Mouse (Mus musculus): ENCODE data around the gene Gm37596. TPM values are rescaled to one million over a fixed set of nuclear protein-coding genes. Genes with fewer than 3 reads are reported as not detected.

Gene Gm37596
- not detected for polyA plus RNA-seq (2015; fragmentation: Illumina TruSeq; extraction: RNeasy Lipid Tissue Mini Kit (QIAGEN cat#74804); ENCODE audit: insufficient read depth, low replicate concordance)

GRCm38 (mm10) chr3:93692970-93693369, at the start of gene Gm37596:
Gene Gm37596, minus strand, starts transcription at chr3:93693070.

DNA sequence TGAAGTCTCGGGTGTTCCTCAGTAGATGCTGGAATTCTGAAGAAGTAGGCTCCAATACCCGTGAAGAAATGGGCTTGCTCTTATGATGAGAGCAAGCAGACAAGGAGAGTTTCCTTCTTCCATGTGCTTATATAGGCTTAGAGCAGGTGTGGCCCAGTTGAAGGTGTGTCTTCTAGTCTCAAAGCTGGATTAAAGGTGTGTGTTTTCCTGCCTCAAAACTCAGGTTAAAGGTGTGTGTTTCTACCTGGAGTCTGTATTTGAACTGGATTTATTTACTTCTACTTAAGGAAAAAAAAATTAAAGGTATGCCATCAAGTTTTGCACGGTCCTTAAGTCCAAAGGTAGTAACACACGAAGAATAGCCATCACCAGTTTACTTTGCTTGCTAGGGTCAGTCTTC, 16.7 kb downstream of the Gm37596 start, which contains the start of gene Tdpoz1:
Tdpoz1 (minus strand) TSS at position 101 of the 400 bp plus-strand sequence.

GRCm38 (mm10) chr3:93652586-93652985, 40.3 kb downstream of the Gm37596 start, which contains the start of gene Tdpoz2:
Gene Tdpoz2, minus strand, starts transcription at chr3:93652686.

Other genes with a start within 250 kb of the Gm37596 start
- gene Tchhl1, start 224.3 kb downstream of the Gm37596 start, polyA plus RNA-seq (2015; fragmentation: Illumina TruSeq; extraction: RNeasy Lipid Tissue Mini Kit (QIAGEN cat#74804); ENCODE audit: insufficient read depth, low replicate concordance) = not detected
- gene S100a11, start 172.6 kb downstream of the Gm37596 start, polyA plus RNA-seq (2015; fragmentation: Illumina TruSeq; extraction: RNeasy Lipid Tissue Mini Kit (QIAGEN cat#74804); ENCODE audit: insufficient read depth, low replicate concordance) = 965 TPM
- 335 TPM for gene S100a10, start 138.0 kb downstream of the Gm37596 start, polyA plus RNA-seq (2015; fragmentation: Illumina TruSeq; extraction: RNeasy Lipid Tissue Mini Kit (QIAGEN cat#74804); ENCODE audit: insufficient read depth, low replicate concordance)
- not detected for gene Tdpoz2, start 40.4 kb downstream of the Gm37596 start, polyA plus RNA-seq (2015; fragmentation: Illumina TruSeq; extraction: RNeasy Lipid Tissue Mini Kit (QIAGEN cat#74804); ENCODE audit: insufficient read depth, low replicate concordance)
- not detected for gene Tdpoz1, start 16.8 kb downstream of the Gm37596 start, polyA plus RNA-seq (2015; fragmentation: Illumina TruSeq; extraction: RNeasy Lipid Tissue Mini Kit (QIAGEN cat#74804); ENCODE audit: insufficient read depth, low replicate concordance)
- gene Gm5773, start 79.9 kb upstream of the Gm37596 start, polyA plus RNA-seq (2015; fragmentation: Illumina TruSeq; extraction: RNeasy Lipid Tissue Mini Kit (QIAGEN cat#74804); ENCODE audit: insufficient read depth, low replicate concordance) = not detected
- gene Tdpoz4, start 103.3 kb upstream of the Gm37596 start, polyA plus RNA-seq (2015; fragmentation: Illumina TruSeq; extraction: RNeasy Lipid Tissue Mini Kit (QIAGEN cat#74804); ENCODE audit: insufficient read depth, low replicate concordance) = not detected
- gene Tdpoz3, start 132.9 kb upstream of the Gm37596 start, polyA plus RNA-seq (2015; fragmentation: Illumina TruSeq; extraction: RNeasy Lipid Tissue Mini Kit (QIAGEN cat#74804); ENCODE audit: insufficient read depth, low replicate concordance) = not detected

Measured in spleen, adult 10 weeks (tissue).